In genomic region chr19:47887417-47887816, GRCm38 (mm10) we compare ENCODE assay signal across 10 mouse cellular contexts. TPM values are rescaled to one million over a fixed set of nuclear protein-coding genes. Genes with fewer than 3 reads are reported as not detected.
DNase-seq lines count a peak whose midpoint lies in the region; ATAC-seq and TF ChIP-seq lines count a peak whose summit lies in the region.
"Had no signal": no experiment of that assay in that cellular context is flagged by ENCODE, and none has a peak within 500 bp of the region (broad histone marks: within the 10 kb centered on the region; RNA-seq: fewer than 3 reads in every experiment).

No protein-coding gene starts in this region.

- H3K9me3 ChIP-seq in heart, embryonic 11.5 days (replicated peaks; ENCODE audit: control insufficient read depth, low read length) = no peaks in the 10 kb centered on the region

- intact Hi-C loops in heart, adult 2 months (cut with DNase I) = loop anchor here (1.0 kb wide), 1 partner anchor 31 kb away; no protein-coding TSS in a partner anchor
- intact Hi-C loops in heart, postnatal 10 days (cut with DNase I) = loop anchor here (2.0 kb wide), 1 partner anchor 31 kb away; the partner anchor contains the start of genes Cfap43 and Itprip

- H3K27me3 ChIP-seq in heart, adult 2 months (ENCODE audit: control insufficient read depth, insufficient read depth, low read length) = no peaks in the 10 kb centered on the region
- H3K27me3 ChIP-seq in heart, embryonic 11.5 days (ENCODE audit: control insufficient read depth, insufficient read depth, low read length) = no peaks in the 10 kb centered on the region

- no peaks in the 10 kb centered on the region for H3K36me3 ChIP-seq in heart, adult 2 months (ENCODE audit: control insufficient read depth, insufficient read depth, low read length)
- no peaks in the 10 kb centered on the region for H3K36me3 ChIP-seq in heart, embryonic 11.5 days (ENCODE audit: control insufficient read depth, insufficient read depth, low read length)

- no peaks in the 10 kb centered on the region for H3K79me2 ChIP-seq in heart, adult 2 months (replicated peaks; ENCODE audit: control insufficient read depth, insufficient read depth, low read length)

- 59% methylated on average over 10 of the region's 10 CpGs for WGBS in heart, adult 2 months
- WGBS in heart, embryonic 11.5 days (ENCODE audit: insufficient replicate concordance) = 85% methylated on average over 10 of the region's 10 CpGs

- TF ChIP-seq EP300 in heart, adult 2 months (IDR thresholded peaks at IDR 0.05; ENCODE audit: insufficient read depth, low read depth, low read length) = no peak

- TF ChIP-seq POLR2A in heart, adult 2 months (IDR thresholded peaks at IDR 0.05; ENCODE audit: insufficient read depth, low read depth, low read length) = no peak

- no peak for ATAC-seq in heart, embryonic 11.5 days (replicated peaks; ENCODE audit: insufficient number of reproducible peaks, low FRiP score, low TSS enrichment)
- ATAC-seq in megakaryocyte-erythroid progenitor cell, adult 5-6 weeks (replicated peaks; ENCODE audit: low FRiP score, low TSS enrichment, poor library complexity, severe bottlenecking) = peak; percentile 35; the same call in 1 of the 2 replicates

- peak overlapping the region; percentile 52 for H3K27ac ChIP-seq in heart, adult 2 months
- H3K27ac ChIP-seq in heart, embryonic 11.5 days (ENCODE audit: low read depth, low read length) = no peak overlapping the region

- no peak for TF ChIP-seq CTCF in heart, adult 2 months (IDR thresholded peaks at IDR 0.05)

- H3K4me3 ChIP-seq in heart, adult 2 months = no peak overlapping the region
- H3K4me3 ChIP-seq in heart, embryonic 11.5 days (ENCODE audit: low read depth, low read length) = no peak overlapping the region

- H3K4me2 ChIP-seq in heart, embryonic 11.5 days = no peak overlapping the region

- peaks cover 20% of the 10 kb centered on the region for H3K4me1 ChIP-seq in heart, adult 2 months (ENCODE audit: control insufficient read depth, insufficient read depth, low read length)
- H3K4me1 ChIP-seq in heart, embryonic 11.5 days (ENCODE audit: control insufficient read depth, insufficient read depth, low read length) = peaks cover 17% of the 10 kb centered on the region

- DNase-seq in heart, adult 2 months = peak; percentile 61 to 68
- peak; percentile 58 for DNase-seq in CD4-positive, CD25-positive, alpha-beta regulatory T cell, adult 2 months (ENCODE audit: low read depth, low spot score)
- DNase-seq in heart, postnatal 10 days = peak; percentile 48 to 62
- DNase-seq in adipocyte (ENCODE audit: low spot score) = no peak
- DNase-seq in kidney, postnatal 14 days = no peak
- DNase-seq in gastrocnemius, adult 18-20 months (ENCODE audit: low spot score) = no peak

- no peak overlapping the region for H3K9ac ChIP-seq in heart, adult 2 months (ENCODE audit: low read depth, low read length)
- H3K9ac ChIP-seq in heart, embryonic 11.5 days (ENCODE audit: low read depth, low read length) = no peak overlapping the region

RNA-seq across cellular contexts. Expression of gene Gsto2, which starts 22.1 kb away (rescaled TPM):
- 1 to 10 TPM; 2.6 to 2.7 TPM for total RNA-seq in heart, adult 2 months (2021)
- polyA plus RNA-seq in heart, adult 2 months (2012; rRNA removed) = 1.4 and 1.6 TPM in 2 replicates
- polyA plus RNA-seq in heart, embryonic 11.5 days (2014; fragmentation: Nextera tagmentation; extraction: Ambion mirVana) = 0.82 and 1.3 TPM in 2 replicates
- total RNA-seq in heart, postnatal 10 days (2021) = 1 to 10 TPM; 1.8 to 2.6 TPM
- total RNA-seq in megakaryocyte-erythroid progenitor cell, adult 5-6 weeks (2014; fragmentation: Nextera tagmentation) = 0.33 TPM in 1 of 2 replicates, not detected in the other
- not detected in 2 replicates for total RNA-seq in megakaryocyte-erythroid progenitor cell, adult 5-6 weeks (2017)
- under 1 TPM; 0.25 to 0.66 TPM for total RNA-seq in gastrocnemius, adult 18-20 months (2021)
- total RNA-seq: MEL had no signal

RNA-seq across cellular contexts. Expression of gene Cfap43, which starts 31.7 kb away (rescaled TPM):
- total RNA-seq in heart, adult 2 months (2021) = not detected
- 0.26 and 0.86 TPM in 2 replicates for polyA plus RNA-seq in heart, adult 2 months (2012; rRNA removed)
- 0.08 TPM in 1 of 2 replicates, not detected in the other for polyA plus RNA-seq in heart, embryonic 11.5 days (2014; fragmentation: Nextera tagmentation; extraction: Ambion mirVana)
- under 1 TPM in 1 of 2 experiments, not detected in 1; 0.24 TPM for total RNA-seq in heart, postnatal 10 days (2021)
- total RNA-seq in megakaryocyte-erythroid progenitor cell, adult 5-6 weeks (2014; fragmentation: Nextera tagmentation) = 0.33 TPM in 1 of 2 replicates, not detected in the other
- 0.08 TPM in 1 of 2 replicates, not detected in the other for total RNA-seq in megakaryocyte-erythroid progenitor cell, adult 5-6 weeks (2017)
- not detected for total RNA-seq in gastrocnemius, adult 18-20 months (2021)

RNA-seq across cellular contexts. Expression of gene Itprip, which starts 31.7 kb away (rescaled TPM):
- total RNA-seq in heart, adult 2 months (2021) = 10 to 100 TPM in 1 of 2 experiments, 1 to 10 TPM in 1; 8.5 to 11.7 TPM
- polyA plus RNA-seq in heart, adult 2 months (2012; rRNA removed) = 8.1 and 8.6 TPM in 2 replicates
- 13.2 and 16.9 TPM in 2 replicates for polyA plus RNA-seq in heart, embryonic 11.5 days (2014; fragmentation: Nextera tagmentation; extraction: Ambion mirVana)
- 10 to 100 TPM; 11.1 to 13.3 TPM for total RNA-seq in heart, postnatal 10 days (2021)
- total RNA-seq in megakaryocyte-erythroid progenitor cell, adult 5-6 weeks (2014; fragmentation: Nextera tagmentation) = 6.6 and 8.8 TPM in 2 replicates
- 6.7 and 22.0 TPM in 2 replicates for total RNA-seq in megakaryocyte-erythroid progenitor cell, adult 5-6 weeks (2017)
- total RNA-seq in gastrocnemius, adult 18-20 months (2021) = under 1 TPM; 0.50 to 0.90 TPM

RNA-seq across cellular contexts. Expression of gene Gsto1, which starts 32.6 kb away (rescaled TPM):
- 100 to 1,000 TPM; 148 to 191 TPM for total RNA-seq in heart, adult 2 months (2021)
- 152 and 158 TPM in 2 replicates for polyA plus RNA-seq in heart, adult 2 months (2012; rRNA removed)
- polyA plus RNA-seq in heart, embryonic 11.5 days (2014; fragmentation: Nextera tagmentation; extraction: Ambion mirVana) = 82.6 and 84.0 TPM in 2 replicates
- 100 to 1,000 TPM; 106 to 117 TPM for total RNA-seq in heart, postnatal 10 days (2021)
- 215 and 216 TPM in 2 replicates for total RNA-seq in megakaryocyte-erythroid progenitor cell, adult 5-6 weeks (2014; fragmentation: Nextera tagmentation)
- total RNA-seq in megakaryocyte-erythroid progenitor cell, adult 5-6 weeks (2017) = 126 and 154 TPM in 2 replicates
- 10 to 100 TPM; 56.6 to 57.8 TPM for total RNA-seq in gastrocnemius, adult 18-20 months (2021)

RNA-seq across cellular contexts. Expression of gene Cfap58, which starts 50.1 kb away (rescaled TPM):
- total RNA-seq in heart, adult 2 months (2021) = 1 to 10 TPM; 1.9 to 2.1 TPM
- 0.02 TPM in 1 of 2 replicates, not detected in the other for polyA plus RNA-seq in heart, adult 2 months (2012; rRNA removed)
- polyA plus RNA-seq in heart, embryonic 11.5 days (2014; fragmentation: Nextera tagmentation; extraction: Ambion mirVana) = 0.16 and 0.18 TPM in 2 replicates
- 1 to 10 TPM; 2.7 to 2.8 TPM for total RNA-seq in heart, postnatal 10 days (2021)
- total RNA-seq in megakaryocyte-erythroid progenitor cell, adult 5-6 weeks (2014; fragmentation: Nextera tagmentation) = not detected in 2 replicates
- not detected in 2 replicates for total RNA-seq in megakaryocyte-erythroid progenitor cell, adult 5-6 weeks (2017)
- not detected for total RNA-seq in gastrocnemius, adult 18-20 months (2021)
- total RNA-seq: MEL had no signal
- polyA plus RNA-seq: stomach, postnatal 0 days had no signal

Comparison
In these comparisons a context has a peak if more than half of its experiments do, and no peak if none do; other contexts are left out.
1. DNase-seq: peak in heart, adult 2 months (2 of 2), CD4-positive, CD25-positive, alpha-beta regulatory T cell, adult 2 months (single experiment) and heart, postnatal 10 days (2 of 2); none in adipocyte (single experiment), kidney, postnatal 14 days (single experiment) and gastrocnemius, adult 18-20 months (single experiment).
2. RNA of gene Itprip, which starts 31.7 kb away (total RNA-seq): 6.6 to 22.0 TPM in megakaryocyte-erythroid progenitor cell, adult 5-6 weeks, 11.1 to 13.3 TPM in heart, postnatal 10 days and 8.5 to 11.7 TPM in heart, adult 2 months; 0.50 to 0.90 TPM in gastrocnemius, adult 18-20 months; every median in the first group is over 4 times any median in the second.